Mouse (Mus musculus) forebrain, embryonic 11.5 days (tissue): ENCODE data around the gene Lsm7. TPM values are rescaled to one million over a fixed set of nuclear protein-coding genes. Genes with fewer than 3 reads are reported as not detected.

Experiments
- microRNA counts: library from miRNA; unstranded; fragments of <30 nt; microRNA quantifications from one replicate; lab custom pipeline; 2015
- microRNA-seq: library from miRNA; unstranded; fragments of <30 nt; microRNA quantifications from one replicate; pipeline ENCODE4, GENCODE M21; 2016; ENCODE audit not compliant: insufficient number of aligned reads
- polyA plus RNA-seq: library from polyadenylated mRNA; unstranded; fragments of >200 nt; fragmentation: Nextera tagmentation; extraction: Ambion mirVana; gene quantifications from 2 replicates; pipeline ENCODE4 v1.2.1, GENCODE M21; 2014

Gene Lsm7
- polyA plus RNA-seq, 1 experiment from 2014 or later, result 308 TPM

MicroRNA genes within 50 kb of the gene (microRNA counts, 519-probe panel; counts per million panel counts)
- microRNA mmu-miR-1982 (lab: Ali Mortazavi, UCI), result 31.2 counts per million

Small RNAs within 50 kb of the gene (microRNA-seq; reads per million reads assigned to microRNA genes)
- gene Mir1982, result 5.0 reads per million

Other genes starting within 250 kb of the Lsm7 start
- gene Gm49322, start 249.2 kb downstream of the Lsm7 start, polyA plus RNA-seq, result 3.6 and 4.7 TPM in 2 replicates
- 134 TPM in 2 replicates for gene Csnk1g2, start 232.4 kb downstream of the Lsm7 start, polyA plus RNA-seq
- gene Btbd2, start 198.1 kb downstream of the Lsm7 start, polyA plus RNA-seq, result 78.3 and 97.3 TPM in 2 replicates
- 85.1 and 87.0 TPM in 2 replicates for gene Mknk2, start 177.1 kb downstream of the Lsm7 start, polyA plus RNA-seq
- gene Mob3a, start 153.2 kb downstream of the Lsm7 start, polyA plus RNA-seq, result 57.9 and 61.1 TPM in 2 replicates
- 4.8 and 7.2 TPM in 2 replicates for gene Izumo4, start 153.0 kb downstream of the Lsm7 start, polyA plus RNA-seq
- gene Ap3d1, start 112.9 kb downstream of the Lsm7 start, polyA plus RNA-seq, result 84.2 and 86.3 TPM in 2 replicates
- gene Dot1l, start 100.0 kb downstream of the Lsm7 start, polyA plus RNA-seq, result 34.5 and 34.9 TPM in 2 replicates
- 116 and 119 TPM in 2 replicates for gene Sf3a2, start 57.0 kb downstream of the Lsm7 start, polyA plus RNA-seq
- 160 and 163 TPM in 2 replicates for gene Plekhj1, start 56.6 kb downstream of the Lsm7 start, polyA plus RNA-seq
- 0.15 and 0.16 TPM in 2 replicates for gene Amh, start 50.0 kb downstream of the Lsm7 start, polyA plus RNA-seq
- gene Jsrp1, start 41.7 kb downstream of the Lsm7 start, polyA plus RNA-seq, result 0.47 and 0.59 TPM in 2 replicates
- 1,775 and 1,994 TPM in 2 replicates for gene Oaz1, start 28.6 kb downstream of the Lsm7 start, polyA plus RNA-seq
- gene Lingo3, start 11.2 kb downstream of the Lsm7 start, polyA plus RNA-seq, result 1.2 and 2.1 TPM in 2 replicates
- gene Sppl2b, start 66 bp upstream of the Lsm7 start, polyA plus RNA-seq, result 37.0 and 39.8 TPM in 2 replicates
- gene Tmprss9, start 16.6 kb upstream of the Lsm7 start, polyA plus RNA-seq, result 0.08 and 0.12 TPM in 2 replicates
- 313 and 317 TPM in 2 replicates for gene Timm13, start 45.8 kb upstream of the Lsm7 start, polyA plus RNA-seq
- 29.8 and 30.9 TPM in 2 replicates for gene Lmnb2, start 63.0 kb upstream of the Lsm7 start, polyA plus RNA-seq
- 10.7 and 13.0 TPM in 2 replicates for gene Gadd45b, start 74.9 kb upstream of the Lsm7 start, polyA plus RNA-seq
- 8.0 and 9.2 TPM in 2 replicates for gene Gng7, start 159.7 kb upstream of the Lsm7 start, polyA plus RNA-seq
- 1.5 and 2.2 TPM in 2 replicates for gene Diras1, start 170.5 kb upstream of the Lsm7 start, polyA plus RNA-seq
- 19.4 and 21.6 TPM in 2 replicates for gene Slc39a3, start 182.2 kb upstream of the Lsm7 start, polyA plus RNA-seq
- gene Sgta, start 205.0 kb upstream of the Lsm7 start, polyA plus RNA-seq, result 259 and 265 TPM in 2 replicates
- 76.1 and 78.9 TPM in 2 replicates for gene Thop1, start 214.8 kb upstream of the Lsm7 start, polyA plus RNA-seq
- gene Creb3l3, start 243.7 kb upstream of the Lsm7 start, polyA plus RNA-seq, result 0.33 and 0.49 TPM in 2 replicates